Mouse (Mus musculus): ENCODE measurements around the gene Clmn. TPM values are rescaled to one million over a fixed set of nuclear protein-coding genes. Genes with fewer than 3 reads are reported as not detected.
A peak's percentile ranks its signal among the peaks of the same experiment; 100 is the strongest.

The Clmn gene
- polyA plus RNA-seq, 1 experiment from 2014 or later, result 3.8 TPM

DNA sequence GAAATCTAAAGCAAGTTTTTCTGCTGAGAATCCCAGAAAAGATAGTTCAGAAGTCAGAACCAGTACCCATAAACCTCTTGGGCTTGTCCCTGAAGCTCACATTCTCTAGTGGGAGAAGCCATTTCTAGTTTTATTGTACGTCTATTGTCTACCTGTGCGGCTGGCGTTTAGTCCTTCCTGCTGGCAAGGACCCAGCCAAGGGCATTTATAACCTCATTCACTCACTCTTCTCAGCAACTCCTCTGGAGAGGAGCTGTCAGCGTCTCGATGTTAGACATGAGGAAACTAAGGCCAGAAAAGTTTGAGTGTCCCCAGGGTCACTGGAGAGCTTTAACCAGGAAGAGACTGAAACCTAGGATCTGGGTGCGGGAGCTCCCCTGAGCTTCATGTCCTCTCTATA is 7.1 kb upstream of the Clmn start:
- 90% methylated on average over 6 of the region's 6 CpGs for WGBS
- no peak for ATAC-seq (ENCODE audit: low FRiP score, low read depth)
- H3K4me2 ChIP-seq (replicated peaks), result no peak overlapping the region
- H3K27me3 ChIP-seq, result no peaks in the 10 kb centered on the region
- H3K36me3 ChIP-seq, result no peaks in the 10 kb centered on the region
- no peak overlapping the region for H3K4me3 ChIP-seq
- no peak overlapping the region for H3K9ac ChIP-seq
- H3K9me3 ChIP-seq, result no peaks in the 10 kb centered on the region
- no peak overlapping the region for H3K27ac ChIP-seq
- H3K4me1 ChIP-seq, result no peaks in the 10 kb centered on the region

DNA sequence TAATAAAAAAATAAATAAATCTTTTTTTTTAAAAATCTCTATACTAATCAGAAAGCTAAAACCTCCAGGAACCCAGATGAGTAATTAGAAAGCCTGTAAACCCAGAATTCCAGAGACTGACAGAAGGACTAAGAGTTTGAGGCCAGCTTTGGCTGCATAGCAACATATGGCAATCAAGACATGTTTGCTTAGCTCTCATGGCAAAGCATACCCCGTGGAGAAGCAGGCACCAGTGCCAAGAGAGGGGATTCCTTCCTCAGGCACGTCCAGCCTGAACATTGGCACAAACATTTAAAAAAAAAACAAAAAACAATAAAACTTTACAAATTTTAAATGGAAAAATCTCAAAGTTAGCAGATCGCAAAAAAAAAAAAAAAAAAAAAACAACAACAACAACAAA is 4.9 kb upstream of the Clmn start:
- Histone ChIP-seq H3K9me3 (no peaks in the 10 kb centered on the region), H3K4me2 (replicated peaks) (no peak overlapping the region), H3K4me1 (peaks cover 8% of the 10 kb centered on the region), H3K4me3 (no peak overlapping the region), H3K27ac (no peak overlapping the region), H3K36me3 (no peaks in the 10 kb centered on the region), H3K9ac (no peak overlapping the region), H3K27me3 (no peaks in the 10 kb centered on the region)
- 78% methylated on average over 3 of the region's 3 CpGs for WGBS
- ATAC-seq (ENCODE audit: low FRiP score, low read depth), result no peak

DNA sequence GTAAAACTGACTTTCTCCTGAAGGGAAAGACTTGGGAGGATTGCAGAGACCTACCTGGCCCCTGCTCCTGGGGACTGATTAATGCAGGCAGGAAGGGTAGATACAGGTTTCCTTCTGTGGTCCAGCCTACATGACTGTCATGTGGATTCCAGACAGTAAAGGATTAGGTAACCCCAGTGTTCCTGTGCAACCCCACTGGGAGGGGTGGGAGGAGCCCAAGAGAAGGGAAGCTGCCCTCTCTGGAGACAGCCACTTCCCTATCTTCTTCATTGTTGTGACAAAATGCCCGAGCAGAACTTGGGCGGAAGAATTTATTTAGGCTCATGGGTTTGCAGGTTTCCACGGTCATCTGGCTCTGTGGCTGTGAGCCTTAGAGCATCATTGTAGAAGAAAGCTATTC is 3.6 kb upstream of the Clmn start:
- Histone ChIP-seq H3K4me1 (peaks cover 17% of the 10 kb centered on the region), H3K4me2 (replicated peaks) (no peak overlapping the region), H3K9ac (no peak overlapping the region), H3K27me3 (no peaks in the 10 kb centered on the region), H3K9me3 (0 out of 2 replicates have a peak, but pooled peaks cover 2% of the 10 kb centered on the region), H3K27ac (no peak overlapping the region), H3K4me3 (no peak overlapping the region), H3K36me3 (no peaks in the 10 kb centered on the region)
- ATAC-seq (ENCODE audit: low FRiP score, low read depth), result no peak
- 87% methylated on average over 3 of the region's 3 CpGs for WGBS

DNA sequence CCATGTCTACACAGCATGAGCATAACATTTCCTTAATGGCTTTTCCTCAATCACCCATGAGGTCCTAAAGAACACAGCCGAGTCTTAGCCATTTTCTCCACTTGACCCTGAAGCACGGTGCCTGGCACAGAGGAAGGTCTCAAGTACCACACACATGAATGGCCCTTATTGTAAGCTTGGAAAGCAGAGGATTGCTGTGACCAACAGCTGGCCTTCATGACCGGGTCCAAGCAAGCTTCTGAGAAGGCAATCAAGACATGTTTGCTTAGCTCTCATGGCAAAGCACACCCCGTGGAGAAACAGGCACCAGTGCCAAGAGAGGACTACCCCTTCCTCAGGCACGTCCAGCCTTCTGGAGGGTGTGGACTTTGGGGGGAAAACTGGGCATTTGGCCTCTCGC is 3.0 kb upstream of the Clmn start:
- no peak overlapping the region for H3K4me2 ChIP-seq (replicated peaks)
- H3K9me3 ChIP-seq, result 0 out of 2 replicates have a peak, but pooled peaks cover 3% of the 10 kb centered on the region
- no peak overlapping the region for H3K4me3 ChIP-seq
- WGBS, result 71% methylated on average over 6 of the region's 6 CpGs
- H3K27ac ChIP-seq, result no peak overlapping the region
- no peaks in the 10 kb centered on the region for H3K36me3 ChIP-seq
- peaks cover 17% of the 10 kb centered on the region for H3K4me1 ChIP-seq
- no peak for ATAC-seq (ENCODE audit: low FRiP score, low read depth)
- H3K27me3 ChIP-seq, result no peaks in the 10 kb centered on the region
- no peak overlapping the region for H3K9ac ChIP-seq

DNA sequence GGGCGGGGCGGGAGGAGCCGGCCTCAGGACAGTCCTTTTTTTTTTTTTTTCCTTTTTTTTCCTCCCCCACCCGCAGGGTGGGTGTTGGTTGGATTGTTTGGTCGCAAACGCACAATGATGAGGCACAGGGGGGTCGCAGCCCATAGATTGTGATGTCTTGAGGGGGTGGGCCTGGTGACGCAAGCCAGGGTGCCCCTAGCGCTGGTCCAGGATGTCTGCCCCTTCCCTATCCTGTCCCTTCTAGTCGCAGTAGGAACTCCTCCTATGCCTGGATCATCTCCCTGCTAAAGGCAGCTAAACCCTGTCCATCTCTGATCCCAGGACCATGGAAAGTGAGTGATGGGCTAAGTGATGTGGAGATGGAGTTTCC is 275 bp upstream of the Clmn start:
- Histone ChIP-seq H3K27ac (no peak overlapping the region), H3K4me3 (peak overlapping the region; percentile 82)
- peak; percentile 48 for ATAC-seq (ENCODE audit: low FRiP score, low read depth)

DNA sequence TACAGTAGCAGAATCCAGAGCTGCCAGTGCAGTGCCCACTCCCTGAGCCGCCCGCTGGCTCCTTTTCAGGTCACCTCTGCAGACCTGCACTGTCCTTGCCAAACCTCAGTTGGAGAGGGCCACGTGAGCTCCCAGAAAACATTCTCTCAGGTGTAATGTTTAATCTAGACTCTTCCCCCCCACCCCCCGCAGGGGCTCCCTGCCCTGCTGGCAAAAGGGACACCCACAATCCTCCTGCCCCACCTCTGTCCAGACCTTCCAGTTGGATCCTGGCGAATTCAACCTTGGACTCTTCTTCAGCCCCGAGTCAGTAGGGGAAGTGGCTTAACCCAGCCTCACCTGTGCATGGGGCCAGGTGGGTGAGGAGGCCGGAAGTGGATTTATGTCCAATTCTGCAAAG is 1.2 kb downstream of the Clmn start:
- H3K36me3 ChIP-seq, result no peaks in the 10 kb centered on the region
- ATAC-seq (ENCODE audit: low FRiP score, low read depth), result no peak
- 80% methylated on average over 7 of the region's 7 CpGs for WGBS
- H3K9ac ChIP-seq, result no peak overlapping the region
- H3K9me3 ChIP-seq, result 0 out of 2 replicates have a peak, but pooled peaks cover 3% of the 10 kb centered on the region
- peak overlapping the region; percentile 90 for H3K4me2 ChIP-seq (replicated peaks)
- no peak overlapping the region for H3K27ac ChIP-seq
- no peaks in the 10 kb centered on the region for H3K27me3 ChIP-seq
- peaks cover 42% of the 10 kb centered on the region for H3K4me1 ChIP-seq
- peak overlapping the region; percentile 82 for H3K4me3 ChIP-seq

More for the DNA sequence above, 275 bp upstream of the Clmn start:
- H3K36me3 ChIP-seq, result no peaks in the 10 kb centered on the region
- H3K9ac ChIP-seq, result peak overlapping the region; percentile 90
- no peaks in the 10 kb centered on the region for H3K27me3 ChIP-seq
- H3K4me2 ChIP-seq (replicated peaks), result peak overlapping the region; percentile 90
- H3K4me1 ChIP-seq, result peaks cover 27% of the 10 kb centered on the region
- 0 out of 2 replicates have a peak, but pooled peaks cover 3% of the 10 kb centered on the region for H3K9me3 ChIP-seq
- WGBS, result 0% methylated on average over 7 of the region's 10 CpGs

GRCm38 (mm10) chr12:104859140-104859539 is 5.7 kb downstream of the Clmn start:
- H3K4me3 ChIP-seq, result no peak overlapping the region
- H3K9me3 ChIP-seq, result 0 out of 2 replicates have a peak, but pooled peaks cover 3% of the 10 kb centered on the region
- 58% methylated on average over 7 of the region's 7 CpGs for WGBS
- peak overlapping the region; percentile 39 for H3K27ac ChIP-seq
- peaks cover 37% of the 10 kb centered on the region for H3K4me1 ChIP-seq
- no peak for ATAC-seq (ENCODE audit: low FRiP score, low read depth)
- no peaks in the 10 kb centered on the region for H3K27me3 ChIP-seq
- H3K4me2 ChIP-seq (replicated peaks), result no peak overlapping the region
- H3K36me3 ChIP-seq, result 0 out of 2 replicates have a peak, but pooled peaks cover 3% of the 10 kb centered on the region
- H3K9ac ChIP-seq, result no peak overlapping the region

- Histone ChIP-seq H3K27ac (0 out of 2 replicates have a peak overlapping the region, but pooled peaks have one; percentile 39), H3K4me2 (replicated peaks) (no peak overlapping the region), H3K9ac (no peak overlapping the region), H3K36me3 (0 out of 2 replicates have a peak, but pooled peaks cover 3% of the 10 kb centered on the region), H3K4me1 (peaks cover 35% of the 10 kb centered on the region), H3K4me3 (no peak overlapping the region), H3K9me3 (0 out of 2 replicates have a peak, but pooled peaks cover 3% of the 10 kb centered on the region), H3K27me3 (no peaks in the 10 kb centered on the region)
- 74% methylated on average over 5 of the region's 5 CpGs for WGBS
- ATAC-seq (ENCODE audit: low FRiP score, low read depth), result no peak
These were observed 6.1 kb downstream of the Clmn start for GRCm38 (mm10) chr12:104858732-104859131.

DNA sequence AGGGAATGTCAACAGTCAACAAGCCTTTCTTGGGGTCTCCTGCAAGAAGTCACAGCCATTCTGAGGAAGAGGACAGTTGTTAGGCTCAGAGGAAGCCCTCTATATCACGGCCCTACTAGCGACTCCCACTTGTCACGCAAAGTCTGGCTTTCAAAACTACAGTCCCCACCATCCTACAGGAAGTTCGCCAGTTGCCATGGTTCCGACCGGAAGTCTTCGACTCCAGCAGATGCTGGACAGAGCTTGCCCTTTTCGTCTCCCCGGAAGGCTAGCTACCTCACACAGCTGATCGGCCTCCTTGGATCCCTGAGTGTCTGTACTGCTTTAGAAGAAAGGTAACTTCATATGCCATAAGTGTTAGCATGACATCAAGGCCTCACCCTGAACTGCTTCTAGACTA is 7.3 kb downstream of the Clmn start:
- Histone ChIP-seq H3K9me3 (no peaks in the 10 kb centered on the region), H3K9ac (no peak overlapping the region), H3K4me2 (replicated peaks) (no peak overlapping the region), H3K4me3 (no peak overlapping the region), H3K4me1 (peaks cover 31% of the 10 kb centered on the region), H3K27ac (no peak overlapping the region), H3K36me3 (0 out of 2 replicates have a peak, but pooled peaks cover 3% of the 10 kb centered on the region), H3K27me3 (no peaks in the 10 kb centered on the region)
- no peak for ATAC-seq (ENCODE audit: low FRiP score, low read depth)
- WGBS, result 82% methylated on average over 10 of the region's 10 CpGs

DNA sequence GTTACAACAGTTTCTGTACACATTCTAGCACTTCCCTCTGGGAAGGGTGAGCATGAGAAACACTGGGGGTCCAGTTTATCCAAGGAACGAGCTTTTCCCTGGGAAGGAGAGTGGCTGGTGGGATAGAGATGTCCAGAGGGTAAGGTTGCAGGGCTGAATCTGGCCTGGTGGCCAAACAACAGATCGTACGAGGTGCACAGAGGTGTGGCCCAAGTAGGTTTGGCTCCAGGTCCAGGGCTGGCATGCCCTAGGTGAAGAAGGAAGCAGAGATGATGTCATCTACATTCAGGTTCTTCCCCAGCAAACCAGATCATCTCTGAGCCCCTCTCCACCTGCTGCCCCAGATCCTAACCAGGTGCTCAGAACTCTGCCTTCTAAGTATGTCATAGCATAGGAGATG is 8.3 kb downstream of the Clmn start:
- WGBS, result 76% methylated on average over 3 of the region's 3 CpGs
- Histone ChIP-seq H3K27ac (no peak overlapping the region), H3K4me2 (replicated peaks) (no peak overlapping the region), H3K9me3 (no peaks in the 10 kb centered on the region), H3K4me3 (no peak overlapping the region), H3K4me1 (peaks cover 33% of the 10 kb centered on the region), H3K36me3 (0 out of 2 replicates have a peak, but pooled peaks cover 3% of the 10 kb centered on the region), H3K27me3 (no peaks in the 10 kb centered on the region), H3K9ac (no peak overlapping the region)
- no peak for ATAC-seq (ENCODE audit: low FRiP score, low read depth)

DNA sequence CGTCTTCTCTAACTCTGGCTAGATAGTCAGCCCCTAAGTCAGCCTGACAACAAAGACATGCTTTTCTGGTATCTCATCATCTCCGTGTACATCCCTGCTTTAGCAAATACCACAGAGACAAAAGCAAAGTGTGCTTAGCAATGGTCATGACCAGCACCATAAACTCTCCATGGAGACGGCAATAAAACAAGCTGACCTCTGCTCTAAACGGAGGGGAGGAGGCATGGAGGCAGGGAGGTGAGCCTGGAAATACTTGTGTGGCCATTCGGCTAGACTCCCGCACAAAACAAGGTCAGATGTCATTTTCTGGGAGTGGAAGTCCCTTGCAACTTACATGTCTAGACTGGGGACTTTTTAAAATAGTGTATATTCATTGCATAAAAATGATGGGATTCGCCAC is 9.3 kb downstream of the Clmn start:
- Histone ChIP-seq H3K4me3 (no peak overlapping the region), H3K27me3 (no peaks in the 10 kb centered on the region), H3K9me3 (no peaks in the 10 kb centered on the region), H3K4me1 (peaks cover 37% of the 10 kb centered on the region), H3K9ac (no peak overlapping the region), H3K4me2 (replicated peaks) (no peak overlapping the region), H3K27ac (no peak overlapping the region), H3K36me3 (0 out of 2 replicates have a peak, but pooled peaks cover 3% of the 10 kb centered on the region)
- 35% methylated on average over 7 of the region's 7 CpGs for WGBS
- ATAC-seq (ENCODE audit: low FRiP score, low read depth), result no peak

DNA sequence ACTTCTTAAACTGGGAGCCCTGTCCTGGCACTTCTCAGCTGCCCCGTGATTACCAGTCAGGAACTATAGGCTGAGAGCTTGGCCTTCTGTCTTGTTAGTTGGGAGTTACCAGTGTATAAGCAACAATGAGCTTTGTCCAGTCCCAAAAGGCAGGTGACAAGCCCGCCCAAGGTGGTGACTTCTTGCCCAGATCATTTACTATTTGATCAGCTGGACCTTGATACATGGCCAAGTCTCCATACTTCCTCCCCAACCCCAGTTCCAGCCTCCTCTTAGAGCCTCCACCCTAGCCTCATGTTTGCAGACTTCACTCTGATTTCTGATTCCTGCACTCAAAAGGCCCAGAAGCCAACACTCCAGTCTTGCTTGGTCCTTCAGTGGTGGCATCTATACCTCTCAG is 10.1 kb downstream of the Clmn start:
- Histone ChIP-seq H3K4me2 (replicated peaks) (no peak overlapping the region), H3K9me3 (no peaks in the 10 kb centered on the region), H3K27ac (no peak overlapping the region), H3K27me3 (0 out of 2 replicates have a peak, but pooled peaks cover 3% of the 10 kb centered on the region), H3K36me3 (0 out of 2 replicates have a peak, but pooled peaks cover 3% of the 10 kb centered on the region), H3K4me1 (peaks cover 33% of the 10 kb centered on the region), H3K4me3 (no peak overlapping the region), H3K9ac (no peak overlapping the region)
- no peak for ATAC-seq (ENCODE audit: low FRiP score, low read depth)
- 89% methylated on average over 2 of the region's 2 CpGs for WGBS

GRCm38 (mm10) chr12:104853374-104853773 is 11.5 kb downstream of the Clmn start:
- ATAC-seq (ENCODE audit: low FRiP score, low read depth), result no peak
- Histone ChIP-seq H3K4me3 (no peak overlapping the region), H3K9me3 (no peaks in the 10 kb centered on the region), H3K4me2 (replicated peaks) (no peak overlapping the region), H3K36me3 (0 out of 2 replicates have a peak, but pooled peaks cover 3% of the 10 kb centered on the region), H3K27ac (no peak overlapping the region), H3K4me1 (peaks cover 19% of the 10 kb centered on the region), H3K27me3 (0 out of 2 replicates have a peak, but pooled peaks cover 3% of the 10 kb centered on the region), H3K9ac (no peak overlapping the region)
- WGBS, result 82% methylated on average over 7 of the region's 7 CpGs

Data from limb, embryonic 13.5 days (tissue).